Mouse (Mus musculus) stomach, embryonic 15.5 days (tissue): Measurements from ENCODE around the gene Kcnc1. TPM values are rescaled to one million over a fixed set of nuclear protein-coding genes. Genes with fewer than 3 reads are reported as not detected.

ENCODE experiments used
- ATAC-seq: fragments of 200-750 bp; cut with Nextera tagmentation; 2 replicates; pipeline ENCODE4 v1.8.0; 2017; ENCODE audit warnings: low read depth, moderate number of reproducible peaks, moderate TSS enrichment; ENCODE audit not compliant: insufficient read depth, low FRiP score
- H3K27ac ChIP-seq: fragments of 300-500 bp; sonication (generic); 2 replicates; pipeline ENCODE4 v1.5.1; 2015; ENCODE audit warnings: mild to moderate bottlenecking, inconsistent platforms
- H3K27me3 ChIP-seq: fragments of 300-500 bp; sonication (generic); replicated peaks from 2 replicates; pipeline ENCODE4 v1.6.1; 2015; ENCODE audit warnings: inconsistent platforms
- H3K36me3 ChIP-seq: fragments of 300-500 bp; sonication (generic); 2 replicates; pipeline ENCODE4 v1.6.1; 2015; ENCODE audit warnings: inconsistent platforms
- H3K4me1 ChIP-seq: fragments of 300-500 bp; sonication (generic); 2 replicates; pipeline ENCODE4 v1.6.1; 2015; ENCODE audit warnings: inconsistent platforms
- H3K4me2 ChIP-seq: fragments of 300-500 bp; sonication (generic); 2 replicates; pipeline ENCODE4 v1.6.1; 2015; ENCODE audit warnings: mild to moderate bottlenecking, inconsistent platforms
- H3K4me3 ChIP-seq: fragments of 300-500 bp; sonication (generic); replicated peaks from 2 replicates; pipeline ENCODE4 v1.5.1; 2015; ENCODE audit warnings: inconsistent platforms
- H3K9ac ChIP-seq: fragments of 300-500 bp; sonication (generic); 2 replicates; pipeline ENCODE4 v1.6.1; 2015; ENCODE audit warnings: inconsistent platforms
- H3K9me3 ChIP-seq: fragments of 300-500 bp; sonication (generic); 2 replicates; pipeline ENCODE4 v1.6.1; 2016; ENCODE audit warnings: inconsistent platforms
- WGBS: fragments of 180-500 bp; shearing (Covaris S2); methylation state at CpG from one replicate; pipeline ENCODE4 v1.1.7; 2015; 5-methylcytosine and 5-hydroxymethylcytosine counted together
- polyA plus RNA-seq: library from polyadenylated mRNA; unstranded; fragments of >200 nt; fragmentation: Nextera tagmentation; extraction: Ambion mirVana; gene quantifications from 2 replicates; pipeline ENCODE4 v1.2.1, GENCODE M21; 2015

Kcnc1 gene
- polyA plus RNA-seq, 1 experiment from 2014 or later: 0.87 TPM

DNA sequence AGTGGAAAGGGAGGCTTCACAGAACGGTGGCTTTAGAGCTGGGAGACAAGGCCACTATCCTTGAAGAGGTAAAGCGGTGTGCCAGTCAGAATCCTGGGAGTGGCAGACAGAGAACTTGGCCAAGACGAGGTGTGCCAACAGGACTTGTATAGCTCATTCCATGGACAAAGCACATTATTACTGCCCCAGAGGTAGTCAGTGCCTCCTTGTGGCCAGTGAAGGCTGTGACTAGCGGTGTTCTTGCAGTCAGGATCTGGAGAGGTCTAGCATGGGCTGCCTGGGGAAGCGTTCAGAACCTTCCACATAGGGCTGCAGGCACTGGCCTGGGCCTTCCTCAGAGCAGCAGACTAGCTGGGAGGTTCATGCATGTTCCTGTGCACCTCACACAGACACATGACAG lies 39.5 kb downstream of the Kcnc1 start:
- ATAC-seq: no peak
- Histone ChIP-seq H3K9me3 (no peaks in the 10 kb centered on the region), H3K4me3 (no peak overlapping the region), H3K27ac (no peak overlapping the region), H3K4me1 (no peaks in the 10 kb centered on the region), H3K27me3 (no peaks in the 10 kb centered on the region), H3K4me2 (no peak overlapping the region), H3K9ac (no peak overlapping the region), H3K36me3 (no peaks in the 10 kb centered on the region)
- 88% methylated on average over 5 of the region's 5 CpGs for WGBS

DNA sequence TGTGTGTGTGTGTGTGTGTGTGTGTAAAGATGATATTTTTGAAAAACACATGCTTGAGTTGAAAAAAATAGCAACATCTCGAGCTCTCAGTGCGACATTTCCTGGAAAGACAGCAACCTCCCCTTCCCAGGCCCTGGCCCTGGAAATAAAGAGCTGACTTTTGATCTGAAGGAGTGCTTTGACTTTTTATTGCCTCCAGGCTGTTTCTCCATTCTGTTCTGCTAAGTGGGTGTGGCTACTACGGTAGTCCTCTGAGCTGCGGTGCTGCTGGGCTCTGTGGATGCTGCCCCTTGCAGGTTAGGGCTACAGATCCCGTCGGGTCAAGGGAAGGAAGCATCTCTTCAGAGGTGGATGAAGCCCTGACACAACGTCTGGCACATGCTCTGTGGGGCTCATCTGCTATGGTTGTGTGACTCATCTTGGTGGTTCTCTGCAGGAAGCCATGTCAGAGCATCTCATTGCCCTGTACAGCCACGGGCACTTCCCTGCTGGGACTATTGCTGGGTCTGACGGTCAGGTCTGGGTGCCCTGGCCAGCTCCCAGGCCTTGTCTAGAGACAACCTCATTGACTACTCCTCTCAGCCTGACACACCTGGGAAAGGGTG lies 42.3 kb downstream of the Kcnc1 start:
- Histone ChIP-seq H3K36me3 (no peaks in the 10 kb centered on the region), H3K9me3 (no peaks in the 10 kb centered on the region), H3K4me2 (no peak overlapping the region), H3K4me1 (no peaks in the 10 kb centered on the region), H3K4me3 (no peak overlapping the region), H3K27ac (no peak overlapping the region), H3K9ac (no peak overlapping the region), H3K27me3 (no peaks in the 10 kb centered on the region)
- 50% methylated on average over 9 of the region's 9 CpGs for WGBS
- ATAC-seq: no peak

DNA sequence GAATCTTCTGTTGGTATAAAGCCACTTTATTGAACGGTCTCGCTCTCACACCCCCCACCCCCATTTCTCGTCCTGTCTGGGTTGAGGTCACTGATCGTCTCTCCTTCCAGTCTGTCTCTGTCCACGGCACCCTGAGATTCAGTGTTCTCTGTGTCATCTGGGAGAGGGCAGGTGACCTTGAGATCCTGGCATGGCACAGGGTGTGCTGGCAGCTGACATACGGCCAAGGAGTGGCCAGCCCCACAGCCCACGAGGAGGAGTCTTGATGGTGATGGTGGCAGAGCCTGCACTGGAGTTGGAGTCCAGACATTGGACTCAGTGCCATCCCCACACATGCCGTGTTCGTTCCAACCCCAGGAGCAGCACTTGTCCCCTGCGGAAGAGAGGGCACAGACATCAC lies 46.9 kb downstream of the Kcnc1 start:
- Histone ChIP-seq H3K4me1 (no peaks in the 10 kb centered on the region), H3K27ac (no peak overlapping the region), H3K4me2 (no peak overlapping the region), H3K9me3 (no peaks in the 10 kb centered on the region), H3K36me3 (no peaks in the 10 kb centered on the region), H3K27me3 (no peaks in the 10 kb centered on the region), H3K4me3 (no peak overlapping the region), H3K9ac (no peak overlapping the region)
- no peak for ATAC-seq
- WGBS: 89% methylated on average over 10 of the region's 10 CpGs

DNA sequence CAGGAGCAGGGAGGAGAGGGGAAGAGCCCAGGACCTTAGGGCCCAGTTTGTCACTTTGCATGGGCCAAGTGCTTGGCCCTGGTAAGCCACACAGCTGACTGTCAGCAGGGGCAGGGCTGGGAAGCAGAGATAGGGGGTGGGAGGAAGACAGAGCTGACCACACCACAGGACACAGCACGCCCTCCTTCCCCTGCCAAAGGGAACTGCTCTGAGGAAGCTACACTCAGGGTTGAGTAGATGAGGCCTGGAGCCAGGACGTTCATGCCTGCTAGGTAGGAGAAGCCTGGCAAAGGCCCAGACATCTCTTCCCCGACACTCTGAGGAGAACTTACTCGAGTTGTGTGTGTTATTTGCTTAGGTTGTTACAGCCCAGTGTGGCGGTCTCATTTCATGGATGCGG lies 49.6 kb downstream of the Kcnc1 start:
- no peaks in the 10 kb centered on the region for H3K36me3 ChIP-seq
- H3K4me1 ChIP-seq: no peaks in the 10 kb centered on the region
- no peaks in the 10 kb centered on the region for H3K9me3 ChIP-seq
- H3K27ac ChIP-seq: no peak overlapping the region
- WGBS: 74% methylated on average over 6 of the region's 6 CpGs
- H3K9ac ChIP-seq: no peak overlapping the region
- no peak overlapping the region for H3K4me3 ChIP-seq
- H3K4me2 ChIP-seq: no peak overlapping the region
- ATAC-seq: no peak
- H3K27me3 ChIP-seq: no peaks in the 10 kb centered on the region

DNA sequence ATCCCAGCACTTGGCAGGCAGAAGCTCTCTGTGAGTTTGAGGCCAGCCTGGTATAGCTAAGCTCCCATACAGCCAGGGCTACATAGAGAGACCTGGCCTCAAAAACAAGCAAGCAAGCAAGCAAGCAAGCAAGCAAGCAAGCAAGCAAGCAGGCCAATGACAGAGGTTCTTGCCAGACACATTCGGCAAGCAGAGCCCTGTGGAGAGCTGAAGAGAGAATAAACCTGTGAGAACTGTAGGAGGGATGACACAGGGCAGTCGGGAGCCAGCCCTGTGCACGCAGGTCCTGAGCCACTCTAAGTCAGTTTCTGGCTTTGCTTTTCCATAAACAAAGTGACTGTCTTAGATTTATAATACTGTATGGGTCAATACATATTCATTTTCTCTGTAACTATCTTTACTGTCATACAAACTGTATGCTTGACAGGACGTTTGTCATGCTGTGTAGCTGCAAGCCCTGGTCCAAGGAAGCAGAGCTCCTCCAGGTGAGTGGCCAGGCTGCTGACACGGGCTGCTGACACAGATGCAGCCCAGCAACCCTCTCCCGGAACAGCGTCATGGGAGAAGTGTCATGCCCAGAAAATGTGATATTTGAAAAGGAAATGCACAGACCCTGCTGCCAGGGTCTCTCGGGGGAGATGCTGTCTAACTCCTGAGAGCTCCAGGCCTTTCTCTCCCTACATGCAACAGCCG lies 51.3 kb downstream of the Kcnc1 start:
- Histone ChIP-seq H3K9me3 (no peaks in the 10 kb centered on the region), H3K27ac (no peak overlapping the region), H3K9ac (no peak overlapping the region), H3K4me3 (no peak overlapping the region), H3K27me3 (no peaks in the 10 kb centered on the region), H3K4me1 (no peaks in the 10 kb centered on the region), H3K36me3 (no peaks in the 10 kb centered on the region), H3K4me2 (no peak overlapping the region)
- ATAC-seq: no peak
- 37% methylated on average over 9 of the region's 9 CpGs for WGBS

DNA sequence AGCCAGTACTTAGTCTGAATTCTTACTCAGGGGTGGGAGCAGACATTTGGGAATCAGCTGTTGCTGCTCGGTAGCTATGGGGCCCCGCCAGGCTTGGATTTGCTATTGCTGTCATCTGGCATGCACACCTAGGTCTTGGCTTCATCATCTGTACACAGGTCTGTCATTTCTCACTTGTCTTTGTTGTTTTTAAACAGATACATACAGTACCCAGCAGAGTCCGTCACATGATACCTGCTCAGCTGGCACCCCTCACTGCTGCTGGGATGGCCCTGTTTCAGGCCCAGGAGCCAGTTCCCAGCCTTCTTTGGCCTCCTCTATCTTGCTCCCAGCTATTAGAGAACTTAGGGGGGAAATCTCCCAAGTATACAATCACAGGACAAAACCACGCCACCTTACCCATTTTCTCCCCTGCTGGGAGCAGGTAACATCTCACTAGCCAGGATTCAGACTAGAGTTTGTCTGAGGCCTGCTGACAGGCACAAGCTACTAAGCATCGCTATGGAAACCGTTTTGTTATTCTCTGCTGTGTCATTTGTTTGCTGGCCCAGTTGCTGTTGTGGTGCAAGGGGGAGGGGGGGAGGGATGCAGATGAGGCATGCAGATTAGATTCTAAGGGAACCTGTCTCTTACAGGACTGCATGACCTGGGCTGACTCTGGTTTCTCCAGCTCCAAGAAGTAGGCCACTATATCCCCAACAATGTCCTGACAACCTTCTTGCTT lies 52.8 kb downstream of the Kcnc1 start:
- ATAC-seq: no peak
- Histone ChIP-seq H3K4me2 (no peak overlapping the region), H3K9ac (no peak overlapping the region), H3K9me3 (no peaks in the 10 kb centered on the region), H3K4me3 (no peak overlapping the region), H3K27ac (no peak overlapping the region), H3K27me3 (no peaks in the 10 kb centered on the region), H3K36me3 (no peaks in the 10 kb centered on the region), H3K4me1 (no peaks in the 10 kb centered on the region)
- WGBS: 51% methylated on average over 6 of the region's 6 CpGs

DNA sequence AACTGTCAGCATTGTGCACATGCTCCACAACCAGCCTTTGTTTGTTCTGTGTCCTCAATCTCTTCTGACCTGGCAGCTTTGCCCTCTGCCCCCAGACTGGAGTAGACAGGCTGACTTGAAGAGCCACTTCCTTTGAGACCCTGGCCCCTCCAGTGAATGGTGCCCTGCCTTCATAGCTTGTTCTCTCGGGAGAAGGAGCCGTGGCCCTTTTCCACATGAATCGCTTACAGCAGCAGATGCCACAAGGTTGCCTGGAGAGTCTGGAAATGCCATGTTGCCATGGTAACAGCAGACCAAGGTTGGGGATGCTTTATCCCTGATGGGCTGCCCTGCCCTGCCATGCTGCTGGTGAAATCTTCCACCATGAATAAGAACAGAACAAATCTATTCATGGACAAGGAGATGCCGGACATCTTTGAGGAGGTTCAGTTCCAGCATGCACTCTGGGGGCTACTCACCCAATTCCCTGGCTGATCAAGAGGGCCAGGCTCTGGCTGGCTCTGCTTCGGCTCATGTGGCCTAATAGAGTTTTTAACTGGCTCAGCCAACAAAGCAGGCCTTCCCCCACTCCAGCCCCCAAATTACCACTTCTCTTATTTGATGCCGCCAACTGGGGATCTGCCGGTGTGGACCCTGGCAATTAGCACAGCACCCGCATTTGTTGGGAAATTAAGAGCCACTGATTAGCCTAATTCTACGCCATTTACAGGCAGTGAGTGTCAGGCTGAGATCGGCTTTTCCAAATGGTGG lies 57.8 kb downstream of the Kcnc1 start:
- H3K4me1 ChIP-seq: no peaks in the 10 kb centered on the region
- H3K36me3 ChIP-seq: no peaks in the 10 kb centered on the region
- ATAC-seq: no peak
- H3K27ac ChIP-seq: no peak overlapping the region
- H3K4me2 ChIP-seq: no peak overlapping the region
- H3K9ac ChIP-seq: no peak overlapping the region
- no peaks in the 10 kb centered on the region for H3K9me3 ChIP-seq
- WGBS: 49% methylated on average over 10 of the region's 10 CpGs
- no peak overlapping the region for H3K4me3 ChIP-seq
- no peaks in the 10 kb centered on the region for H3K27me3 ChIP-seq

DNA sequence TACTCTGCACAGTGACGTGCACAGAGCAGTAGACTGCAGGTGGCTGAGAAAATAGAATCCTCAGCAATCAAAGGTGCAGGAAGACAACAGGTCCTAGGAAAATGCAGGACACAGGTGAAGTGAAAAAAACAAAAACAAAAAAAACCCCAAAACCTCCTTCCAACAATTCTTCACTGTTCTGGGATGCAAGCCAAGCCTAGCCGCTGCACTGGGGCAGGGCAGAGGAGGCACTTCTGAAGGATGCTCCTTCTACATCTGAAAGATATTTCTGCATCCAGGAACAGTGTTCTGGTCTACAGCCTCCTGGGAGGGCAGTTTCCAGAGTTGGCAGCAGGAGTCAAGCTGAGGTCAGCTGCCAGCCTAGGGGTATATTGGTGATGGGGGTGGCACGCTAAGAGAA lies 61.6 kb downstream of the Kcnc1 start:
- Histone ChIP-seq H3K27ac (no peak overlapping the region), H3K4me2 (no peak overlapping the region), H3K9me3 (no peaks in the 10 kb centered on the region), H3K9ac (no peak overlapping the region), H3K4me3 (no peak overlapping the region), H3K27me3 (no peaks in the 10 kb centered on the region), H3K4me1 (no peaks in the 10 kb centered on the region), H3K36me3 (no peaks in the 10 kb centered on the region)
- WGBS: 62% methylated on average over 3 of the region's 3 CpGs
- no peak for ATAC-seq

DNA sequence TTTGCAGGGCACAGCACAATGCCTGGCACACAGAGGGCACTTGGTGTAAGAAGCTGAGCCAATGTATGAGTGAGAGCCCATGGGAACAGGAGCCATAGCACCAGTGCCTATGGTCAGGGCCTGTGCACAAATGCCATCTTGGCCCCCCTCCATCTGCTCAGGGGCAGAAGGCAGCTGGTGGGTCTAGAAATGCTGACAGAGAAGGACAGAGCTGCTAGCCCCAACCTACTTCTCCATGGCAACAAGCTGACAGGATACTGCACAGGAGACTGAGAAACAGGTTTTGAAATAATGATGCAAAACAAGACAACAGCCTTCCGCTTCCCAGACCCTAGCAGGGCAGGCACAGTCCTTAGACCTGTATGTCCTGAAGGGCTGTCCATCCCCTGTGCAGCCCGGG lies 62.9 kb downstream of the Kcnc1 start:
- no peaks in the 10 kb centered on the region for H3K9me3 ChIP-seq
- no peak overlapping the region for H3K4me2 ChIP-seq
- H3K27me3 ChIP-seq: no peaks in the 10 kb centered on the region
- no peaks in the 10 kb centered on the region for H3K36me3 ChIP-seq
- WGBS: 68% methylated on average over 2 of the region's 2 CpGs
- H3K9ac ChIP-seq: no peak overlapping the region
- H3K27ac ChIP-seq: no peak overlapping the region
- H3K4me3 ChIP-seq: no peak overlapping the region
- ATAC-seq: no peak
- H3K4me1 ChIP-seq: no peaks in the 10 kb centered on the region

DNA sequence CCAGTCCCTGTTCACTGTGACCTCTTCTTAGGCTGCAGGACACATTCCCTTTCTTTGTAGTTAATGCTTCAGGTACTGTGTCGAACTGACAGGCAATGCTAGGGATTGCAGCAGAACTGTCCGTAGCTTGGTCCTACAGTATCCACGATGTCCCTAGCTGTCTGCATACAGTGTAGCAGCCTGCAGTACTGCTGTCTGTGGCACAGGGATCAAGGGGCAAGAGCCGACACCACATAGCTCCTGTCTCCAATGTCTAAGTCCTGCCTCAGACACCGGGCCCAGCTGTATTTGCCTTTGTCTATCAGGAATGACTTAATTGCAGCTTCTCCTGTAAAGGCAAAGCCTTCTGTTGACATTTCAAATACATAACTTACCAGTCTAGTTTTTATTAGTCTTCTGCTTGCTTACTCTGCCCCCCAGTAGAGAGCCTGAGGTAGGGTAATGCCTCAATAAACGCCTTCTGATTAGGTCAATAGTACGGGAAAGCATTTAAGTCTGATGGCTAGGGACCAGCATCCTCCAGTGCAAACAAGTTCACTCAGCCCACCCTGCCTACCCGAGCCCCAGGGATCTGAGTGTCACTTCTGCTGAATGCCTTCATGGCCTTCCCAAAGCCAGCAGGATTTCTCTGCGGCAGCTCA lies 63.4 kb downstream of the Kcnc1 start:
- Histone ChIP-seq H3K4me1 (no peaks in the 10 kb centered on the region), H3K27me3 (no peaks in the 10 kb centered on the region), H3K36me3 (no peaks in the 10 kb centered on the region), H3K4me3 (no peak overlapping the region), H3K9ac (no peak overlapping the region), H3K4me2 (no peak overlapping the region), H3K27ac (no peak overlapping the region), H3K9me3 (no peaks in the 10 kb centered on the region)
- WGBS: 62% methylated on average over 9 of the region's 9 CpGs
- ATAC-seq: no peak

DNA sequence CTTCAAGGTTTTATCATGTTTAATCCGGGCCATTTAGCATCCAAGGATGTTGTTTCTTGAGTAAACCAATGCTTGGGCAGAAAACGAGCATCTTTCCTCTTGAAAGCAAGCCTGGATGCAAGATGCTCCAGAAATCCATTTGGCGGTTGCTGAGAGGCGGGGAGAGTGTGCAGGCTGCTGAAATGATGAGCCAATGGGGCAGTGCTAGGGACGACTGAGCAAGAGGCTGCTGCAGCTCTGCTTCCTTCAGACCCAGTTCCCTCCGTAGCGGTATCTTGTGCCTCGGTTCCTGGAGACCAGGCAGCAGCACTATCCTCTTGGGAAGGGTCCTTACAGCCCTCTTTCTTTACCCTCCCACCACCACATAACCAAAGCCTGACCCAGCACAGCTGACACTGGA lies 66.0 kb downstream of the Kcnc1 start:
- H3K4me2 ChIP-seq: no peak overlapping the region
- H3K4me1 ChIP-seq: no peaks in the 10 kb centered on the region
- ATAC-seq: no peak
- H3K9me3 ChIP-seq: no peaks in the 10 kb centered on the region
- H3K9ac ChIP-seq: no peak overlapping the region
- 69% methylated on average over 8 of the region's 8 CpGs for WGBS
- no peak overlapping the region for H3K4me3 ChIP-seq
- no peaks in the 10 kb centered on the region for H3K27me3 ChIP-seq
- H3K36me3 ChIP-seq: no peaks in the 10 kb centered on the region
- H3K27ac ChIP-seq: no peak overlapping the region
